Mouse (Mus musculus): Measurements from ENCODE around the gene Matn1.

Gene Matn1

DNA sequence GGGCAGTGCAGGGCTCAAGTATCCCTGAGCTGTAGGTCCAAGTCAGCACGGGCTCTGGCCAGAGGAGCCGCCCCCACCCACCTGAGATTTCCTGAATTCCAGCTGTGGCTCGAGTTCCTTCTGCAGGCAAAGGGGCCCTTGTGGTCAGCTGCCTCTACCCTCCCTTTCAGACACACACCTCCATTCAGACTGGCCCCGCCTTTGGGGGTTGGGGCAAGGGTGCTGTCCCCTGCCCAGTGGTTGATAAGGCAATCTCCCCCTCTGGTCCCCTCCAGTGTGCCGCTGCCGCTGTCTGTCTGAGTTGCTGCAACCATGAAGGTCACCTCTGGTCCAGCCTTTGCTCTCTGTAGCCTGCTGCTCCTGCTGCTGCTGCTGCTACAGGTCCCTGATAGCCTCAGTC lies at the start of gene Matn1:
Matn1 (plus strand) TSS at position 274 of the 400 bp plus-strand sequence.
- in situ Hi-C loops (cut with MboI; ENCODE audit: unreplicated experiment in 2 of 2): no loop called here

DNA sequence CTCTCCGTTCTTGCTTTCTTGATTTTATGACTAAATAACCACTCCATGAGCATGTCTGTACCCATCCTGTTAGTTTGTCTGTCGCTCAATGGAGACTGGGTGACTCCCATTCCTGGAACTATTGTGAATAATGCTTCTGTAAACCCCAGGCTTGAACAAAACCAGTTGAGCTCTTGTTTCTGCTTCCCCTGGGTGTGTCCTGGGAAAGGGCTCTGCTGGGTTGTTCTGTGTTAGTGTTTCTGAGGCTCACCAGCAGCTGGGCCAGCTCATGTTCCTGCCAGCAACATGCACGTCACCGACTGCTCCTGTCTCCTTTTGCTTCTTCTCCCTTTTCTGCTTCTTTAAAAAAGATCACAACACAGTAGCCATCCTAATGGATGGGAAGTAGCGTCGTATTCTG lies 48.5 kb upstream of the Matn1 start:
- in situ Hi-C loops (cut with MboI; ENCODE audit: unreplicated experiment in 2 of 2): loop anchor here (5.0 kb wide), 2 partner anchors 52 to 942 kb away; partner anchors contain the start of gene Ptpru (in 1 of the 2)

DNA sequence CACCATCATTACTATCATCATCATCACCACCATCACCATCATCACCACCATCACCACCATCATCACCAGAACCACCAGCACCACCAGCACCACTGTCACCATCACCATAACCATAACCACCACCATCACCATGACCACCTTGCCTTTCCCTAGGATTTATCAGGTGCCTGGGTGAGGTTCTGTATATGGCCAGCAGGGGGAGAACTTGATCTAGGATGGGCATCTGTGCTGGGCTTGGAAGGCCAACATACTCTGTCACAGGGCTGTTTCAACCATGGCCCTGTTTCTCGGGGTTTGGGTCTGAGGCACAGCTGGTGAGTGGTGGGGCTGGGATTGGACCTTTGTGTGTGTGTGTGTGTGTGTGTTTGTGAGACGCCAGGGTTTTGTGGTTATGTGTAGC lies 47.8 kb upstream of the Matn1 start:
- in situ Hi-C loops (cut with MboI; ENCODE audit: unreplicated experiment in 2 of 2): loop anchor here (5.0 kb wide), 2 partner anchors 51 to 941 kb away; partner anchors contain the start of gene Ptpru (in 1 of the 2)

DNA sequence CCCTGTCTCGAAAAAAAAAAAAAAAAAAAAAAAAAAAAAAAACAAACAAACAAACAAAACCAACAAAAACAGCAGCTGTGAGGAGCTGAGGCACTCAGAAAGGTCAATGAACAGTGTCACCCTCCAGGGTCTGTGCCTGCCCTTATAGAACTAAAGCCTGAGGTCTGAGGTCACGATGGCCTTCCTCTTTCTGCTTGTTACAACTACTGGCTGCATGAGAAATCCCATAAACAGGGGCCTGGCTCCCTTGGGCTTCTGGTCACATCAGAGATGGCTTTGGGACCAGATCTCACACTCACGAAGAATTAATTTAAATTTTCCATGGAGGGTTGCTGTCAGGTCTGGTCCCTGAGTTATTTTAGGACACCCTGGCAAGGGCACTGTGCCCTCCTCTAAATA lies 44.8 kb upstream of the Matn1 start:
- in situ Hi-C loops (cut with MboI; ENCODE audit: unreplicated experiment in 2 of 2): loop anchor here (5.0 kb wide), 2 partner anchors 48 to 938 kb away; partner anchors contain the start of gene Ptpru (in 1 of the 2)

DNA sequence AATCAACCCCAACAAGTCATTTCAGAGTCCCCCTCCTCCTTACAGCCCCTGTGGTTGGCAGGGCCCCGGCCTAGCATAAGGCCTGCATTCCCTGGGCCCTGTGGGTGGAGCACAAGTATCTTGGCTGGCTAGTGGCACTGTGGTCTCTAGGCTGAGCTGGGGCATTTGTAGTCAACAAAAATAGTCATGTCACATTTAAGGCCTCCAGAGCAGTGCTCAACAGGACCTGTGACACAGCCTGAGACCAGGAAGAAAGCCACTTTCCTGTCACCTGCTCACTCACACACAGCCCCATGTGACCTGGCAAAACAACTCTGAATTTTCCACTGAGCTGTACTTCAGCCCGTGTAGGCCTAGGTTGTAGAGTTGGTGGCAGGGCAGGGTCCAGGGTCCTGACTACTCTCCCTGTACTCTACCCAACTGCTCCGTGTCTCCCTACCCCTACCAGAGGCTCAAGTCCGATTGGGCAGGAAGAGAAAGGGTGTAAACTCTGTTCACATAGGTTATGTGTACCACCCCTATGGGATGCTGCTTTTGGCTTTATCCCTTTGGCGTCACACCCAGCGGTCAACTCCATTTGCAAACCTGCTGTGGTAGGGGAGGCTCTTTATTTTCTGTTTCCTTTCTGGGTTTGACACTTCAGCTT lies 44.3 kb upstream of the Matn1 start:
- in situ Hi-C loops (cut with MboI; ENCODE audit: unreplicated experiment in 2 of 2): loop anchor here (5.0 kb wide), 2 partner anchors 47 to 937 kb away; partner anchors contain the start of gene Ptpru (in 1 of the 2)

DNA sequence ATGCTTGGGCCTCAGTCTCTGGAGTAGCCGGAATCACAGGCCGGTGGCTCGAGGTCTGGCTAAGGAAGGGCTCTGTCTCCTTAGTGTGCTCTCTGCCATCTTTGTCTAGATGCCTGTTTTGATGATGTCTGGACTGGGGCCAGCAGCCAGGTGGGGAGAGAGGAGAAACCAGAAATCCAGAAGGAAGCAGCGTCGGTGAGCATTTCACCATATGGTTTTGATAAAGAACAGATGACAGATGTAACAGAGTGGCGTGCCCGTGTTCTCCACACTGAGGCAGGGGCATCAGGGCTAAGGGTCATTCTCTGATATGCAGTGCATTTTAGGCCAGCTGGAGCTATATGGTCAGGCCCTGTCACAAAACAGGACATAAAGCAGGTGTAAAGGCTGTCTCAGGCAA lies 43.4 kb upstream of the Matn1 start:
- in situ Hi-C loops (cut with MboI; ENCODE audit: unreplicated experiment in 2 of 2): no loop called here

DNA sequence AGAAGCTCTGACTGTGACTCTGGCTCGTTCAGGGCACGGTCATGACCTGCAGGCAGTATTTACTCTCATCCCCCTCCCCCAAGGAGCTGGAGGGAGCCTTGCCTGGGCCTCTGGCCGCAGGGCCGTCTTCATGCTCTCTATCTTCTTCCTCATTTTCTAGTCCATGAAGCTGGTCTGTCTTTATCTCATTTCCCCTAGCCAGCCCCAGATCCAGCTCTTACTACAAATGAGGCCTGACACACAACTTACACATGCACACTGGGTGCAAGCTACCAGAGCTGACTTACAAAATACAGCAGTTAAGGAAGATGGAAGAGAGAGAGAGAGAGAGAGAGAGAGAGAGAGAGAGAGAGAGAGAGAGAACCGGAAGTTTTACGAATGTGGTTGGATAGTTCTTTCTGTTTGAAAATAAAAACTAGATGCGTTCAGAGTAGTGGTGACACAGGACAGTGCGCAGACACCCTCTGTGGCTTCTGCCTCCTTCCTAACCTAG lies 41.9 kb upstream of the Matn1 start:
- in situ Hi-C loops (cut with MboI; ENCODE audit: unreplicated experiment in 2 of 2): no loop called here

DNA sequence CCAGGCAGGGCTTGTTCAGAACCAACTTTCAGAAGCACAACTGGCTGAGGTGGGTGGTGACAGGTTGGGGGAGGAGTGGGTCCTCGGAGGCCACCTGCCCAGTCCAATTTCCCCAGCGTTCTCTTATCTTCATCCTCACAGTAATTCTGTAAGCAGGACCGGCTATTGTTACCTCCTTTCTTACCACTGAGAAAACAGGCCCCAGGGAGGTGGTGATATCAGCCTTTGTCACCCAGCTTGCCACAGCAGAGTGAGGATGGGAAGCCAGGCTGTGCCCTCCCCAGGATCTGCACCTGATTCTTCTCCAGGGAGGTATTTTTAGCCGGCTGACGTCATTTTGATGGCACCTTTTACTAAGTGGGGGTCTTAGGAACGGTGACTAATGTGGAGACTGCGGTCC lies 39.2 kb upstream of the Matn1 start:
- in situ Hi-C loops (cut with MboI; ENCODE audit: unreplicated experiment in 2 of 2): no loop called here

DNA sequence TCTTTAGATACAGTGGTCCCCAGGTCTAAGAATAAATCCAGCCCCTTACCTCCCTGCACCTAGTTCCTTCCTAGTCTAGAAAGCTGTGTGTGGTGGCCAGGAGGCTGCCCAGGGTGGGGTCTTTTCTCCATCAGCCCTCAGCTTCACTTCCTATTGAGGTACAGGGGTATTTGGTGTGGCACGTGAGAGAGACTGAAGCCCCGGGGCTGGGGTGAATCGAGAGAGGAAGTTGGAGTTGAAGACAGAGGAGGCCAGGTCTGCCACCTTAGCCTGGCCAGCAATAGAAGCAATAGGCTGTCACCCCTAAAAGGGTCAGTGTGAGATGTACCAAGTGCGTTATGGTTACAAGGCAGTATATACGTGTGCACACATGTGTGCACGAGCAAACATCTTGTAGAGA lies 38.3 kb upstream of the Matn1 start:
- in situ Hi-C loops (cut with MboI; ENCODE audit: unreplicated experiment in 2 of 2): no loop called here

DNA sequence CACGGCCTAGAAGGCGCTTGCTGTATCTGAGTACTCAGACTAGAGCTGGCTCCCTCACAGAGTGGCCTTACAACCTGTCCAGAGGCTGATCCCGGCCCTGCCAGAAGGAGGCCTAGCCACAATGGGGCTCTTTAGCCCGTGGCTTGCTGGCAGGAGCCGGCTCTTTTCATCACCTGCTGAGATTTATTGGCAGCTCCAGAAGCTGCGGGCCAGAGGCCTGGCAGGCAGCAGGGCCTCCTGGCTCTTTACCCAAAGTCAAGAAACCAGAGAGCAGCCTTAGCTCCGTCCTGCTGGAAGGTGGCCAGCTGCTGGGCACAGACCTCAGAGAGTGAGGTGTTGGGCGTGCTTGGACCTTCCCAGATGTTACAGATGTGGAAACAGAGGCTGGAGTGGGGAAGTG lies 37.9 kb upstream of the Matn1 start:
- in situ Hi-C loops (cut with MboI; ENCODE audit: unreplicated experiment in 2 of 2): no loop called here

DNA sequence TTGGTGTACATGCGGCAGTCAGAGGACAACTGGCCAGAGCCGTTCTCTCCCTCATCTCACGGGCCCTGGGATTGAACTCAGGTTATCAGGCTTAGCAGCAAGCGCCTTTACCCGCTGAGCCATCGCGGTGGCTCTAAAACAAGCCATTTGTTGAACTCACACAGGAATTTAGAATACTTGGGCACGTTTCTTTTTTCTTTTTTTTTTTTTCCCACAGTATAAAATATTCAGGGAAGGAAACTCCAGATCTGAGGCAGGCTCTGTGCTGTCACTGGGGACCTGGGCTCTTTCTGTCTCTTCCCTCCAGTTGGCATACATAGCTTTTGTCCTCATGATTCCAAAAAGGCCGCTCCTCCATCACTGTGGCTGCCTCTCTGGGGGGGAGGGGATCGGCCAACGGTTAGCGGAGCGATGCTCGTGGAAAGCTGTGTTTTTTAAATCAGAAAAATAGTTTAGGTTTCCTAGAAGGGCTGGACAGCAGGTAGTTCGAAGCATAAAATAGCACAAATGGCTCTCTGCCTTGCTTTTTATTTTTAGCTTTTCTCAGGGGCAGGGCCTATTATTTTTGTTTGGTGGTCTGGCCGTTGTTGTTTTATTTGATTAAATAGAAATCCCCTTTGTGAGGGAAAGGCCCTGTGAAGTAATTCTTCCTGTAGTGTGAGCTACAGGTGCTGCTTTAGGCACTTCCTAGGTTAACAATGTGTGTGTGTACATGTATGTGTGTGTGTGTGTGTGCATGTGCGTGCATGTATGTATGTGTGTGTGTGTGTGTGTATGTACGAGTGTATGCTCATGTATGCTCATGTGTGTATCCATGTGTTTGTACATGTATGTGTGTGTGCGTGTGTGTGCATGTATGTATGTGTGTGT lies 36.8 kb upstream of the Matn1 start:
- in situ Hi-C loops (cut with MboI; ENCODE audit: unreplicated experiment in 2 of 2): no loop called here

DNA sequence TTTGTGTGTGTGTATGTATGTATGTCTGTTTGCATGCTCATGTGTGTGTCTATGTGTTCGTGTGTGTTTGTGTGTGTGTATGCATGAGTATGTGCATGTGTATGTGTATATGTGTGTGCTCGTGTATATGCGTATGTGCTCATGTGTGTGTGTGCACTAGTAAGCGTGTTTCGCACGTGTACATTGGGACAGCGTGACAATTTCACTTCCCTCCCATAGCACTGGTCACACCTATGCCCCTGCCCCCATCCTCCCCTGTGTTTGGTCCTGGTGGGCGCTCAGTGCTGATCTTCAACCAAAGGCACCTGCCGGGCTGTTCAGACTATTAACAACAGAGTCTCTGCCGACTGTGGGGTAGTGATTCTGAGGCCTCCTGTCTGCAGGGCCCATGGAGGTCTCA lies 36.1 kb upstream of the Matn1 start:
- in situ Hi-C loops (cut with MboI; ENCODE audit: unreplicated experiment in 2 of 2): no loop called here

DNA sequence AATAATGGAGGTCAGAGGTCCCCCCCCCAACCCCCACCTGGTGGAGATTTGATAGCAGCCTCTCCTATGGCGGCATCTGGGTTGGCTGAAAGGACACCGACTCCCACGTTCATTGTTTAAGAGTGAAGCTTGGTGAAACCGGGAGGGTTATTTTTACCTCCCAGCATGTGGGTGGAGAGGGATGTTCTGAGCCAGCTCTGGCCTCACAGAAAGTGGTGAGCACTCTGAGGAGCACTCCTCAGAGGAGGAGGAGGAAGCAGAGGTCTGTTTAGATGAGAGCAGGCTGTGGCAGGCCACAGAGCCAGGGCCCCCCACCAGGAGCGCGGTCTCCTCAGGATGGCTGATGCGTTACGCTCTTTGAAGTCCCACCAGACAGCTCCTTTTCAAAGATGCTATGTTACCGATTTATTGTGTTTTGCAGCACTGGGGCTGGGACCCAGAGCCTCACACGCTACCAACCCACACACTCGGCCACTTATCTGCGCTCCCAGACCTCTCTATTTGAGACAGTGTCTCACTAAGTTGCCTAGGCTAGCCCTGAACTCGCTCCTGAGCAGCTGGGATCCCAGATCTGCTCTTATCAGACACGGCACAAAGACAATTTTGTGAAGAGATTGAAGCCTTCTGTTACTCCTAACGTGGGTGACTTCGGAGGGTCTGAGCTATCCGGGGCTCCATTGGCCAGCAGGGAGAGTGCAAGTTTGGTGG lies 34.9 kb upstream of the Matn1 start:
- in situ Hi-C loops (cut with MboI; ENCODE audit: unreplicated experiment in 2 of 2): no loop called here

DNA sequence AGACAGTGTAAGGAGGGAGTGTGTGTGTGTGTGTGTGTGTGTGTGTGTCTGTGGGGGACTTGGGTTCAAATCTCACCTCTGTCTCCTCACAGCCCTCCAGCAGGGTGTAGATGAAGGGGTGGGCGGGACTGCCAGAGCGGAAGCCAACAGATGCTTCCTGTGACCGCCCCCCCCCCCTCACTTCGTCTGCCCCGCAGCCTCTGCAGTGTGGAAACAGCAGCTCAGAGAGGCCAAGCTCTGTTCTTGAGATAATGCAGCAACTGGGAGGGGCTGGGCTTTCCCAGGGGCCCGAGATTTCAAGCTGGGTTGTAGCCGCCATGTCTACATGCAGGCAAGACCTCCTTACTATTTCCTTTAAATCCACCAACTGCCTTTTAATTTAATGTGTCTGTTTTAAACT lies 33.5 kb upstream of the Matn1 start:
- in situ Hi-C loops (cut with MboI; ENCODE audit: unreplicated experiment in 2 of 2): no loop called here

DNA sequence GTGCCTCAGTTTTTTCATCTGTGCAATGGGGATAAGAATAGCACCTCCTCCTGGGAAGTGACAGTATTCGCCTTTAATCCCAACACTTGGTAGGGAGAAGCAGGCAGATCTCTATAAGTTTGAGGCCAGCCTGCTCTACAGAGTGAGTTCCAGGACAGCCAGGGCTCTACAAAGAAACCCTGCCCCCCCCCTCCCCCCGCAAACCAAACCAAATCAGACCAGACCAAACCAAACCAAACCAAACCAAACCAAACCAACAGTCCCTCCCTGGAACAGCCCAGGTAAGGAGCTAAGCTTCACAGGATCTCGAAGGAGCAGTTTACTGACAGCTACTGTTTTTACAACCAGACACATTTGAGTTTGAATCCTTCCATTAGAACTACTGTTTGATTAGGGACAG lies 31.6 kb upstream of the Matn1 start:
- in situ Hi-C loops (cut with MboI; ENCODE audit: unreplicated experiment in 2 of 2): no loop called here

DNA sequence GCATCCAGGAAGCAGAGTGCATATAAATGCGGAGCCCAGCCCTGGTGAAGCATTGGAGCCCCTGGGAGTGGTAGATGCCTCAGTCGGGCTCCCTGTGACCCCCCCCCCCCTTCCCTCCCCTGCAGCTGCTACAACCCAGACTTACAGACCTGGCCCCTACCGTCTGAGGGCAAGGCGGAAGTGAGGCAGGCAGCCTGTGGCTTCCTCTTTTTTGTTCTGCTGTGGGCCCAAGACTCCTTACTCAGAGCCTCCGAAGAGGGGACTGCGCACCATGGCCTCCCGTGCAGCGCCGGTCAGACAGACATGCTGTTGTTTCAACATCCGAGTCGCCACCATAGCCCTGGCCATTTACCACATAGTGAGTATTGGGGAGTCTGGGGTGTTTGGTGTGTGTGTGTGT lies 31.1 kb upstream of the Matn1 start, which contains the start of gene Laptm5:
Laptm5 (plus strand) TSS at position 49 of the 400 bp plus-strand sequence.
- in situ Hi-C loops (cut with MboI; ENCODE audit: unreplicated experiment in 2 of 2): no loop called here

DNA sequence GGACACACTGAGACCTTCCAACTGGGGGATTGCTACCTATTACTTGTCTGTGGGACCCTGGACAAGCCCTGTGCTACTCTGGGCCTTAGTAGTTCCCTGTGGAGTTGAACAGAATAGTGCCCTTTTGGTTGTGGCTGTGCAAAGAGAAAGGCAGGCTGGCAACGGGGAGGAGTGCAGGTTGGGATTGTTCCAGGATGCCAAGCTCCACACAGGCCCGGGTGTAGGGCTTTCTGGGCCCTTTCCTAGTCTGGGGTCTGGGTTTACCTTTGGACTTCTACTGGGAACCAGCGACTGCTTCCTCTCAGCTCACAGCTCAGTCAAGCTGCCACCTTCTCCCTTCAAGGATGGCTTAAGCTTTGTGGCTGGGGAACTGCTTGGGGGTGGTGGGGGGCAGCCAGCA lies 30.7 kb upstream of the Matn1 start:
- in situ Hi-C loops (cut with MboI; ENCODE audit: unreplicated experiment in 2 of 2): no loop called here

DNA sequence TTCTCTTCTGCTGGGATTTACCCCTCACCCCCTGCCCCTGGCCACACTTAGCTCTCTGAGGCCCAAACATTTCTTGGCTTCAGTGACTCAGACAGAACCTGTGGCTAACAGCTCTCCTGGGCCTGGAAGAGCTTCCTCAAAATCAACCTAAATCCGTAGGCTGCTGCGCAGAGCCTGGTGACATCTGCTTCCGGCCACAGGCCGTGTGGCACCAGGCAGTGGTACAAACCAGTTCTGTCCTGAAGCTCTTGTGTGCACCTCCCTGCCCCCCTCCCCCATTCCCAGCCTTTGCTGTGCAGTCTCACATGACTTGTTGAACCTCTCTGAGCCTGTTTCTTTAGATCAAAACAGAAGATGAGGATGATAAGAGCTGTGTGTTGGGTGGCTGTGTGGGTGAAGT lies 30.2 kb upstream of the Matn1 start:
- in situ Hi-C loops (cut with MboI; ENCODE audit: unreplicated experiment in 2 of 2): no loop called here

DNA sequence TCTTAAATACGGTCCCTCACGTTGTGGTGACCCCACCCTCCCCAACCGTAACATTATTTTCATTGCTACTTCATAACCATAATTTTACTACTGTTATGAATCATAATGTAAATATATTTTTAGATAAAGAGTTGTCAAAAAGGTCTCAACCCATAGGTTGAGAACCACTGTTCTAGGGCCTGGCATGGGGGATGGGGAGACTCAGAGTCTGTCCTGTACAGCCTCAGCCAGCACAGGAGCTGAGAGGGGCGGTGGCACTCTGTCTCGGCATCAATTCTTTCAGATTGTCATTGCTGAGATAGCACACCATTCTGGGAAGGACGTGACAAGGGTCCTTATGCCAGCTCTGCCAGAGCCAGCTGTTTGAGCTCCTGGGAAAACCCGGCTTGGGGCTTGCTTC lies 29.7 kb upstream of the Matn1 start:
- in situ Hi-C loops (cut with MboI; ENCODE audit: unreplicated experiment in 2 of 2): no loop called here

DNA sequence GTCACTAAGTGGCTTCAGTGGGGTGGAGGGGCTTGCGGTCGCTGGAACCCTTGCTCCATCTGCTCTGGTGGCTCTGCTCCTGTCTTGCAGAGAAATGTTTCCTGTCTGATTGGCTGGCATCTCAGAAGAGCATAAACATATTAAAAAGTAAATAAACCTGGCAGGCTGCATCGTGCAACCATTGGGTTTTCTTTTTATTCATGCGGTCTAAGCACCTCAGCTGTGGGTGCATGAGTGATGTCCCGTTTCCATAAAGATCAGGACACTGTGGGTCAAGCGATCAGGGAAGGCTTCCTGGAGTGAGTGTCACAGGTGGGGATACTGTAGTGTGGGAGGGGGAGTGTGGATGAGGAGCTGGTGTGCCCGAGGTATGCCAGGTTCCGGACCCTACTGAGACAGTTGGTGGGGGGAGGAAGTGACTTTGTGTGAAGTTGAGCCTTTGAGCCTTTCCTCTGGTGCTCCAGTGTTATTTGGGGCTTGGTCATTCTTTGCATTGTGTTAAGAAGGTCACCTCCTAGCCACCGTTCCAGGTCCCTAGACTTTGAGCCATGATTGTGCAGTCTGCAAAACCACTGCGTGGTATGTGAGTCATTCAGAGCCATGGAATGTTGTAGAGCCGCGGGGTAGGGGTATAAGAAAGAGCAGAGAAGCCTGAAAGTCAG lies 29.0 kb upstream of the Matn1 start:
- in situ Hi-C loops (cut with MboI; ENCODE audit: unreplicated experiment in 2 of 2): no loop called here

DNA sequence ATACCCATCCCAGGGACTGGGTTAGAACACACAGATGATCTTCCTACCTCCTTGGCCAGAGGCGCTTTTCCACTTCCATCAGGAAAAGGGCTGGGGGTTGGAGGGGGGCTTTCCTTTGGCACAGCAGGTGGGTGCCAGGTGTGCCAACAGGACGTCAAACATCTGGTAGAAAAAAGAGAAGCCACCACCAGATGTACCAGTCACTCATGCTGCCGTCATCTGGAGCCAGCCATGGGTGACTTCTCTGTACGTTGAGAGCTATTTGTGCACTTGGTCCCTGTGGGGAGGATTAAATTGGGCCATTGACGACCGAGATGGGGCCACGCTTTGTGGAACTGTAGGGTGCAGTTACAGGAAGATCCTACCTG lies 28.5 kb upstream of the Matn1 start:
- in situ Hi-C loops (cut with MboI; ENCODE audit: unreplicated experiment in 2 of 2): no loop called here
